Mouse (Mus musculus): ENCODE results near the gene Gm438.
"Not testable (repeated sequence)": the region's sequence is repeated elsewhere in the genome, so short reads cannot be mapped to it uniquely, and the experiment has no call there.

Gene Gm438

DNA sequence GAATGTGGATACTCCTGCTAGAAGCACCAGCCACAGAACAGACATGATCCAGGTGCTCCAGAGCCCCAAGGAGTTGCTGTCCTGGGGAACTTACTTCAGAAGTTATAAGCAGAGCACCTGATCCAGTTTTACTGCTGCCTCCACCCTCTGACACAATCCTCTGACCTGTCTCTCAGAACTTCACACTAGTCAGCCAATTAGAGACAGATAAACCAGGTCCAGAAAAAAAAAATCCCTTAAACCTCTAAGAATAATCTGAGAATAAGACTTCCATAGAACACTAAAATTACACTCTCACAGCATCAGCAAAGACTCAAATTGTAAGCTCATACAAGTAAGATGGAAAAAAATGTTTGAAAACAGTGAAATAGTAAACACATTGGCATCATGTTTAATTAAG lies at the start of gene Gm438:
TSS of gene Gm438 (minus strand) at position 101 of the 400 bp plus-strand sequence.
- no peak for DNase-seq (ENCODE audit: low spot score in 2 of 2)

DNA sequence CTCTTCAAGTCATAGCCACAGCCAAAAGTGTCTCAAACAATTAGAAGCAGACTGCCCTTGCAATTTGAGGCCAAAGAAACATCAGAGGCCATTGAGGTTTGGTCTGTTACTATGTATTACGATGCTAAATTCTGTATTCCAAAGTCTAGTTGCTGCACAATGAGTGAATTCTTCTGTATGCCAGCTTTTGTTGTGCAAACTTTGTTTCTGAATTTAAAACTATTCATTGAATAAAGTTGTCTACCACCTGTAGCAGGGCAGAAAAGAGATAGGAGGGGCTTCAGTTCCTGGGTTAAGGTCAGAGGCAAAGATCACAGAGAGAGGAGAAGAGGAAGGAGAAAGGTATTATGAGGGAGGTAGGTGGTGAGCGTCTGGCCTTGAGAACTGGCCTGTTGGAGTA lies 38.3 kb upstream of the Gm438 start:
- no peak for DNase-seq (ENCODE audit: low spot score in 2 of 2)

DNA sequence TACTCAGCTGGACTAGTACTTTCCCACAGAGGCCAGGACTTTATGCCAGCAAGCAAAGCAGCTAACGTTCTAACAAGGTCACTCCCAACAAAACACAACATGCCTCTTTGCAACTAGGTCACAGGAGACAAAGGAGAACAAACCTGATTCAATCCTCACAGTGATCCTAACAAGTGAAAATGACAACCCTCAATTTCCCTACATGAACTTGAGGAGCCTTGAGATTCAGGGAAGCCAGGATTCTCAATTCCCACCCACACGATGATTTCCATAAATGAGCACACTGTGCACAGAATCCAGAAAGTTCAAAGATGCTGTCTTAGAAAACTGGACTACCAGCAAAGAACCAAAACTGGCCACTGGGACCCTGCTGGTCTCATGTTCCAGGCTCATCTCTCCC lies 37.6 kb upstream of the Gm438 start:
- DNase-seq (ENCODE audit: low spot score in 2 of 2), result no peak

DNA sequence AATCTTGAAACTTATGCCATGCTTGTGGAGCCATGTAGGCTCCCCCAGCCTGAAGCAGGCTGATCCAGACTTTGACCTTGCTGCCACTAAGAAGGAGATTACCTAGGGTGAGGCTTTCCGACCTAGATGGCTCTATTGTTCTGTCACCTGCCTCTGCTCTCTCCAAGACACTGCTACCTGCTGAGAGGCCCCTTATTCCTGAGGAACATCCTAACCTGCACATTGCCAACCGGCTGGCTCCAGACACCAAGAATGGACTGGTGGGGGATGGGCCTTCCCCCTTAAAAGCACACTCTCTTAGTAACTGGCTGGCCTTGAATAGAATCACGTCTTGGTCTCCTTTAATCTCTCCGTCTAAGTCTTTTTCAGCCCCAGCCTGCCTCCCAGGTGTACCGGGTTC lies 20.8 kb upstream of the Gm438 start:
- not testable (repeated sequence) for DNase-seq (ENCODE audit: low spot score in 2 of 2)

DNA sequence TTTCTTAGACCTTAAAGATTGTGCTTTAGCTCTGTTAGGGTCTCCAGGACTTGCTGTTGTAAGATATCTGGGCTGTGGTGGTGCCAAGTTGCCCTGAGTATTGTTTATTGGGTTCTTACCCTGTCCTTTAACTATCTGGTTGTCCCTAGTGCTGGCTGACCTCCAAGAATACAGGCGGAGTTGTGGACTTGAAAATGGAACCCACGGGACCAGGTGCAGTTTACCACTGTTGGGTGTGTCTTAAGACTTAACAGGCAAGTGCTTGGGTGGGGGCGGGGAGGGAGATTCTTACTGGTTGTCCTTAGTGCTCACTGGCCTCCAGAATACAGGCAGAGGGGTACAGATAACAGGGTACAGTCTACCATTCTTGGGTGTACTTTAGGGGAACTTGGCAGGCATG lies 17.2 kb upstream of the Gm438 start:
- no peak for DNase-seq (ENCODE audit: low spot score in 2 of 2)

DNA sequence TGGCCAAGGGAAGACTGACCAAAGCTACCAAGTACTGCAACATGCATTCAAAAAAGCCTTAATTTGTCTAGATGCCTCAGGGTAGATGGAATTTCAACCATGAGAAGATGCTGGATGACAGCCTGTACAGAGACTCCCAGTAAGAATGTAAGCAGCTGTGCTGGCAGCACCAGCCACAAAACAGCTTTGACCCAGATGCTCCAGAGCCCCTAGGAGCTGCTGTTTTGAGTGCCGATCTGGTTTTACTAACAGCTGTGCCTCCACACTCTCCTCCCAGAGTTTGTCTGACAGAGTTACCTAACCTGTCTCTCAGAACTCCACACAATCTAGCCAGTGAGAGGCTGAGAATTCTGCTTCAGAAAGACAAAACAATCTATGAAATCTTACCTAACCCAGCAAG lies 3.8 kb upstream of the Gm438 start:
- DNase-seq (ENCODE audit: low spot score in 2 of 2), result no peak

DNA sequence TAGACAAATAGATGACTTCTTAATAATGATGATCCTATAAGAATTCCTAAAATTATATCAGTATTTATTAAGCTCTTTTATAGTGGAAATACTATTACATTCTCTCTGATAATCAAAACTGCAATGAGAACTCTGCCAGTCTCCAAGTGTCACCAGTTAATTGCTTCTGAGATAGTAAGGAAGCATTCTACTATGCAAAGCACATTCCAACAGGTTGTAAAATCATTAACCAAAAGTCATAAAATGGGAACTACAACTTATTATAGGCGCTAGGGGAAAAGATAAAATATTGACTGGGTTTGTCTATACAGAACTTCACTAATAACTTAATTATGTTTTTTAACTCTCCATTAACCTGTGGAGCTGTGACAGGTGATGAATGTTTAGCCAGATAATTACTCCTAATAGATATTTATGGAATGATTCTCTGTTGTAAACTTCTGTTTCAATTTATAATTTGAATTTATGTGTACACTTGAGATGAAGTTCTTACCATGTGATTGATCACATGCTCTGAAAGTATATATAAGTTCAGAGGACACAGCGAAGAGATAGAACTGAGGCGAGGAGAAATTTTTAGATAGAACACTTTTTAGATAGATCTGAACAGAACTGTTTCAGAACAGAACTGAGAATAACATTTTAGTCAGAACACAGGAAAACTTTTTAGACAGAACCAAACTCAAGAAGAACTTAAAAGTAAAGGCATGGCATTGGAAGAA lies 3.7 kb downstream of the Gm438 start:
- no peak for DNase-seq (ENCODE audit: low spot score in 2 of 2)

DNA sequence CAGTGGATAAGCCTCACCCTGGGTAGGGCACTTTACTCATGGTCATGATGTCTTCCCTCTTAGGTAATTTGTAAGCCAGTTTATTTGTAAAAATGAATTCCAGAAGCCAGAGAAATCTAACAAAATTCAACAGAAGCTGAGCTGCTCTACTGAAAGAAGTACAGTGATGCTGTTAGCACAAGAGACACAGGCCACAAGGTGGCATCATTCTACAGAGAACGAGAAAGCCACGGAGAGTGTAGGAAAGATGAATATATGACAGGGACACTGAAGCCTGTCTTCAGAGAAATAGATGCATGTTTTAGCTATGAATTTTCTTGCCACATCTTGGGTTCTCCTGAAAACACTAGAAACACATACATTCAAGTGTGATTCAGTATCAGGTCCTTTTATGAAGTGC lies 20.7 kb downstream of the Gm438 start:
- no peak for DNase-seq (ENCODE audit: low spot score in 2 of 2)

DNA sequence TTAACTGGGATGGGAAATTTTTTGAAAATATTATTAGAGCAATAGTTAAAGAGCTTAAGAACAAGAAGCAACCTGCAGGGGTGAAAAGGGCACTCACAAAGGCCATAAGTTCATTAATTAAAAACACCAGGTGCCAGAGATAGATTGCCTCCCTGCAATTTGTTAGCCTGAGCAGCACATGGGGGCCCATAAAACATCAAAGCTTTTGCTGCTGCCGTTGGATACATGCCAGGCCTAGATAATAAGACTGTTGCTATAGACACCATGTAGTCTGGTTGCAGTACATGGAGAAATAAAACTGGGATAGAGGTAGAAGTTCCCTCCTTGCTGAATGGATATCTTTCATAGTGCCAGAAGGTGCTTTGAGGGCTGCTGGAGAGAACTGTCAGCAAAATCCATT lies 37.2 kb downstream of the Gm438 start:
- DNase-seq (ENCODE audit: low spot score in 2 of 2), result no peak

Data from spleen, postnatal 14 days (tissue).